Mouse (Mus musculus): ENCODE measurements around the gene Tas1r3. TPM values are rescaled to one million over a fixed set of nuclear protein-coding genes. Genes with fewer than 3 reads are reported as not detected.

Gene Tas1r3
- total and polyA plus RNA-seq, 3 experiments: 0.62 to 54.9 (median 1.1) TPM

DNA sequence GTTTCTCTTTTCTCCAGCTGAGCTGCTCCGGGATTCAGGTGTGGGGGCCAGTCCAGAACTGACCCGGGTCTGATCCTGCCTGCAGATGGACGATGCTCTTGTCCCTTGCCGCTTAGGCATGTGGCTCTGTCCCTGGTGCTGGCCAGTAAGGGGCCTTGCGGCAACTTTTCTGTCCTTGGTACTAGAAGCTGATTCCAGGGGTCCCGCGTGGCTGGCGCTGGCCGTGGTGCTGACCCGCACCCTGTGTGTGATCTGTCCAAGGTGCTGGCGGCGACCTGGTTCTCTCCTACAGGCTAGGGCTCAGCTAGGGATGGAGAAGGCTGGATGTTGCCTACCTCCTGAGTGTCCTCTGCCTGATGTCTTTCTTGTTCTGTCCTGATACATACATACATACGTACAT is 3.8 kb downstream of the Tas1r3 start:
- no peak overlapping the region for H3K27ac ChIP-seq (ENCODE audit: control insufficient read depth, low read depth, low read length)
- TF ChIP-seq UBTF (IDR thresholded peaks at IDR 0.05; ENCODE audit: borderline replicate concordance, insufficient read depth, low read depth, low read length) (no peak), TAL1 (IDR thresholded peaks at IDR 0.05; ENCODE audit: low read length) (no peak), RCOR1 (IDR thresholded peaks at IDR 0.05; ENCODE audit: low read depth, low read length) (no peak), BHLHE40 (IDR thresholded peaks at IDR 0.05; ENCODE audit: borderline replicate concordance, low read depth, low read length) (no peak), USF2 (IDR thresholded peaks at IDR 0.05; ENCODE audit: borderline replicate concordance in 1 of 2, insufficient read depth in 1 of 2, low read depth in 1 of 2, low read length in 2 of 2) (no peak), ZMIZ1 (IDR thresholded peaks at IDR 0.05; ENCODE audit: low read depth, low read length) (no peak), CTCF (IDR thresholded peaks at IDR 0.05 in 2 of 3, conservative IDR thresholded peaks at IDR 0.05 in 1 of 3; ENCODE audit: control insufficient read depth in 1 of 3, insufficient read depth in 1 of 3, low read depth in 2 of 3, low read length in 3 of 3, poor library complexity in 1 of 3, severe bottlenecking in 1 of 3) (no peak), MAX (IDR thresholded peaks at IDR 0.05; ENCODE audit: low read length) (0 out of 2 replicates have a peak, but pooled peaks have one; percentile 23), RAD21 (IDR thresholded peaks at IDR 0.05; ENCODE audit: low read depth, low read length) (no peak), SMC3 (IDR thresholded peaks at IDR 0.05; ENCODE audit: low read depth, low read length) (no peak), MEF2A (IDR thresholded peaks at IDR 0.05; ENCODE audit: extremely low read depth, insufficient replicate concordance, low read depth, low read length, poor library complexity, severe bottlenecking) (no peak), ZC3H11A (IDR thresholded peaks at IDR 0.05; ENCODE audit: low read depth, low read length) (no peak), POLR2A (IDR thresholded peaks at IDR 0.05; ENCODE audit: control insufficient read depth in 1 of 2, insufficient read depth in 1 of 2, low read depth in 1 of 2, low read length in 2 of 2, poor library complexity in 1 of 2) (no peak), ELF1 (IDR thresholded peaks at IDR 0.05; ENCODE audit: low read depth, low read length) (no peak), MXI1 (IDR thresholded peaks at IDR 0.05; ENCODE audit: low read depth, low read length) (peak; percentile 99), E2F4 (IDR thresholded peaks at IDR 0.05; ENCODE audit: borderline replicate concordance, low read depth, low read length) (no peak), EP300 (IDR thresholded peaks at IDR 0.05; ENCODE audit: low read depth in 1 of 2, low read length in 2 of 2) (no peak), TCF12 (IDR thresholded peaks at IDR 0.05; ENCODE audit: low read depth, low read length) (no peak), MYB (IDR thresholded peaks at IDR 0.05; ENCODE audit: low read depth, low read length) (no peak), MAZ (IDR thresholded peaks at IDR 0.05; ENCODE audit: low read depth, low read length) (no peak), NELFE (IDR thresholded peaks at IDR 0.05; ENCODE audit: low read depth, low read length) (no peak), MAFK (IDR thresholded peaks at IDR 0.05; ENCODE audit: borderline replicate concordance, low read depth, low read length) (no peak), POLR2AphosphoS2 (IDR thresholded peaks at IDR 0.05; ENCODE audit: low read length) (no peak), SIN3A (IDR thresholded peaks at IDR 0.05; ENCODE audit: low read length) (peak; percentile 100), CHD2 (IDR thresholded peaks at IDR 0.05; ENCODE audit: low read length) (no peak), ZKSCAN1 (IDR thresholded peaks at IDR 0.05; ENCODE audit: low read depth, low read length) (no peak)
- no peak overlapping the region for H3K4me3 ChIP-seq (ENCODE audit: control insufficient read depth in 1 of 2, insufficient read depth in 1 of 2, low read depth in 2 of 2, low read length in 2 of 2)
- H3K9me3 ChIP-seq (replicated peaks; ENCODE audit: insufficient read depth, low read length): no peaks in the 10 kb centered on the region
- no peaks in the 10 kb centered on the region for H3K79me2 ChIP-seq (ENCODE audit: control insufficient read depth, insufficient read depth, low read length, poor library complexity)
- no peaks in the 10 kb centered on the region for H3K27me3 ChIP-seq (ENCODE audit: control insufficient read depth in 1 of 2, insufficient read depth in 2 of 2, low read length in 2 of 2)
- no peak overlapping the region for H3K9ac ChIP-seq (ENCODE audit: control insufficient read depth, low read depth, low read length, poor library complexity, severe bottlenecking)
- peaks cover under 1 to 2% of the 10 kb centered on the region in 2 experiments; a peak in 2 of 4 replicates for H3K36me3 ChIP-seq (ENCODE audit: control insufficient read depth in 1 of 2, insufficient read depth in 2 of 2, low read length in 2 of 2)
- DNase-seq (ENCODE audit: low read depth, low spot score): peak; percentile 71
- H3K4me1 ChIP-seq (ENCODE audit: control insufficient read depth in 1 of 2, insufficient read depth in 2 of 2, low read length in 2 of 2): peaks cover 4 to 5% of the 10 kb centered on the region in 2 experiments

Data from MEL (cell line).